Mouse (Mus musculus) midbrain, embryonic 11.5 days (tissue): ENCODE measurements around the gene Bok. TPM values are rescaled to one million over a fixed set of nuclear protein-coding genes. Genes with fewer than 3 reads are reported as not detected.

Experiments
- ATAC-seq: fragments of 200-750 bp; cut with Nextera tagmentation; 2 replicates; pipeline ENCODE4 v1.8.0; 2017; ENCODE audit warnings: moderate TSS enrichment, moderate library complexity; ENCODE audit not compliant: low FRiP score
- DNase-seq: peaks from one replicate; pipeline ENCODE4 v3.0.0; 2015; ENCODE audit warnings: low spot score; ENCODE audit errors: missing footprints
- H3K27ac ChIP-seq: fragments of 300-500 bp; sonication (generic); 2 replicates; pipeline ENCODE4 v1.5.1; 2014; ENCODE audit warnings: low read depth, low read length
- H3K27me3 ChIP-seq: fragments of 300-500 bp; sonication (generic); 2 replicates; pipeline ENCODE4 v1.6.1; 2014; ENCODE audit warnings: mild to moderate bottlenecking, low read length, moderate library complexity, mixed read lengths; ENCODE audit not compliant: control insufficient read depth, insufficient read depth
- H3K36me3 ChIP-seq: fragments of 300-500 bp; sonication (generic); 2 replicates; pipeline ENCODE4 v1.6.1; 2014; ENCODE audit warnings: mild to moderate bottlenecking, low read length, moderate library complexity, mixed read lengths; ENCODE audit not compliant: control insufficient read depth, insufficient read depth
- H3K4me1 ChIP-seq: fragments of 300-500 bp; sonication (generic); 2 replicates; pipeline ENCODE4 v1.6.1; 2014; ENCODE audit warnings: low read length; ENCODE audit not compliant: control insufficient read depth, insufficient read depth
- H3K4me2 ChIP-seq: fragments of 300-500 bp; sonication (generic); 2 replicates; pipeline ENCODE4 v1.6.1; 2014; ENCODE audit warnings: mild to moderate bottlenecking, moderate library complexity
- H3K4me3 ChIP-seq: fragments of 300-500 bp; sonication (generic); 2 replicates; pipeline ENCODE4 v1.5.1; 2014; ENCODE audit warnings: low read depth, low read length
- H3K9ac ChIP-seq: fragments of 300-500 bp; sonication (generic); 2 replicates; pipeline ENCODE4 v1.6.1; 2014; ENCODE audit warnings: low read length
- H3K9me3 ChIP-seq: fragments of 300-500 bp; sonication (generic); 2 replicates; pipeline ENCODE4 v1.6.1; 2016; ENCODE audit warnings: low read length; ENCODE audit not compliant: control insufficient read depth
- WGBS: fragments of 180-500 bp; shearing (Covaris S2); extraction: QIAGEN DNeasy Blood & Tissue Kit; methylation state at CpG from one replicate; pipeline ENCODE4 v1.1.7; 2014; 5-methylcytosine and 5-hydroxymethylcytosine counted together
- polyA plus RNA-seq: library from polyadenylated mRNA; unstranded; fragments of >200 nt; fragmentation: Nextera tagmentation; extraction: Ambion mirVana; gene quantifications from 2 replicates; pipeline ENCODE4 v1.2.1, GENCODE M21; 2014

The Bok gene
- polyA plus RNA-seq, 1 experiment from 2014 or later: 31.3 TPM

DNA sequence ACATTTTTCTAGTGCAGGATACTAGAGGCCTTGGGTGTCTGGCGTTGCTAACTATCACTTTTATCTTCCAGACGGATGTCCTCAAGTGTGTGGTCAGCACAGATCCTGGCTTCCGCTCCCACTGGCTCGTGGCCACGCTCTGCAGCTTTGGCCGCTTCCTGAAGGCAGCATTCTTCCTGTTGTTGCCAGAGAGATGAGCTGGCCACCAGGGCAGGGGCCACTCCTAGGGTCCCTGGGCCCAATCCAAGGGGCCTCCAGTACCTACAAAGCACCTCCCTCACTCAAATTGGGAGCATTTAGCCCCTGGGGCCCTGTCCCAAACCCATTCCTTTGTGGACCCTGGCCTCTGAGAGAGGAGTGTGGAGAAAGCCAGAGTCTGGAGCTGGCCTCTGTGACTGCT lies 9.5 kb downstream of the Bok start:
- 87% methylated on average over 6 of the region's 6 CpGs for WGBS
- Histone ChIP-seq H3K36me3 (no peaks in the 10 kb centered on the region), H3K27ac (no peak overlapping the region), H3K4me2 (no peak overlapping the region), H3K4me3 (no peak overlapping the region), H3K4me1 (no peaks in the 10 kb centered on the region), H3K9me3 (no peaks in the 10 kb centered on the region), H3K27me3 (no peaks in the 10 kb centered on the region), H3K9ac (no peak overlapping the region)
- no peak for ATAC-seq
- DNase-seq: no peak

- Histone ChIP-seq H3K9me3 (no peaks in the 10 kb centered on the region), H3K27me3 (no peaks in the 10 kb centered on the region), H3K9ac (no peak overlapping the region), H3K4me3 (no peak overlapping the region), H3K36me3 (no peaks in the 10 kb centered on the region), H3K4me1 (no peaks in the 10 kb centered on the region), H3K4me2 (no peak overlapping the region), H3K27ac (no peak overlapping the region)
- DNase-seq (peak; percentile 60), ATAC-seq (no peak)
- WGBS: 66% methylated on average over 3 of the region's 3 CpGs
Measured at GRCm38 (mm10) chr1:93697317-93697716, 11.9 kb downstream of the Bok start.

GRCm38 (mm10) chr1:93699159-93699558 lies 13.7 kb downstream of the Bok start:
- no peaks in the 10 kb centered on the region for H3K27me3 ChIP-seq
- H3K27ac ChIP-seq: no peak overlapping the region
- no peaks in the 10 kb centered on the region for H3K36me3 ChIP-seq
- no peaks in the 10 kb centered on the region for H3K9me3 ChIP-seq
- H3K9ac ChIP-seq: no peak overlapping the region
- no peak overlapping the region for H3K4me2 ChIP-seq
- ATAC-seq: no peak
- no peak overlapping the region for H3K4me3 ChIP-seq
- peak; percentile 49 for DNase-seq
- H3K4me1 ChIP-seq: no peaks in the 10 kb centered on the region
- WGBS: 88% methylated on average over 4 of the region's 4 CpGs

DNA sequence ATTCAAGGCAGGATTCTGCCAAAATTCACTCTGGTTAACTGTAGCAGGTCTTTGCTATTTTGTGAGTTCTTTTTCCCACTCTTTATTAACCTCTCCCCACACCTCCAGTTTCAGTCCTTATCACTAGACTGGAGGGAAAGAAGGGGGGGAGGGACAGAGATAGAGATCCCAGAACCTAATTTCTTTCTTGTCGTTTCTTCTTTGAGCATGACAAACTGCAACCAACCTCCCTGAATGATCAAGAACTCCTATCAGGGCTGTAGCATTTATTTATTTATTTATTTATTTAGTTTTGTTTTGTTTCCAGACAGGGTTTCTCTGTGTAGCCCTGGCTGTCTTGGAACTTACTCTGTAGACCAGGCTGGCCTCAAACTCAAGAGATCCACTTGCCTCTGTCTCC lies 16.6 kb downstream of the Bok start:
- no peaks in the 10 kb centered on the region for H3K27me3 ChIP-seq
- DNase-seq: peak; percentile 72
- WGBS: 97% methylated on average over 1 of the region's 1 CpGs
- H3K9me3 ChIP-seq: no peaks in the 10 kb centered on the region
- H3K27ac ChIP-seq: no peak overlapping the region
- H3K36me3 ChIP-seq: no peaks in the 10 kb centered on the region
- no peak for ATAC-seq
- no peak overlapping the region for H3K4me2 ChIP-seq
- no peaks in the 10 kb centered on the region for H3K4me1 ChIP-seq
- H3K4me3 ChIP-seq: no peak overlapping the region
- H3K9ac ChIP-seq: no peak overlapping the region

DNA sequence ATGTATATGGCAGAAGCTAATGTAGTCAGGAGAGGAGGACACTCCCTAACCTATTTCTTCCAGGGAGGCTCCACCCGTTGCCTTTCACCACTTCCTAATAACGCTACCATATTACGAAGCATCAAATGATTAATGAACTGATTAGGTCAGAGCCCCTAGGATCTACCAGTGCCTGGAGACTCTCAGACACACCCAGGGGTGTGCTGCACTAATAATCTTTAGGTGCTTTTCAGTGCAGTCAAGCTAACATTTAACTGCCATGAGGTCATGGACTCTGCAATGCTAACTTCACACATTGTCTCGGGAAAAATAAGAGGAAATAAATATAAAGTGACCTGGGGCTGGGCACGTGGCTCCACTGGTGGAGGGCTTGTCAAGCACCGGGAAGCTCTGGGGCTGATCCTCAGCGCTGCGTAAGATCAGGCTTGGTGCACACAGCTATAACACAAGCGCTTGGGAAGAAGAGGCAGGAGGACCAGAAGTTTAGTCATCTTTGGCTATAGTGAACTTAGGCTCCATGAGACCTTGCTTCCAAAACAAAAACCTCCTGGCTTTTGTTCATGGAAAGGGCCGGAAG lies 18.1 kb downstream of the Bok start:
- no peaks in the 10 kb centered on the region for H3K9me3 ChIP-seq
- WGBS: 94% methylated on average over 10 of the region's 10 CpGs
- H3K27ac ChIP-seq: no peak overlapping the region
- no peak overlapping the region for H3K4me2 ChIP-seq
- no peaks in the 10 kb centered on the region for H3K36me3 ChIP-seq
- no peaks in the 10 kb centered on the region for H3K27me3 ChIP-seq
- peak; percentile 37 for DNase-seq
- H3K4me3 ChIP-seq: no peak overlapping the region
- no peak overlapping the region for H3K9ac ChIP-seq
- no peak for ATAC-seq
- H3K4me1 ChIP-seq: no peaks in the 10 kb centered on the region

- Histone ChIP-seq H3K9ac (no peak overlapping the region), H3K27ac (no peak overlapping the region), H3K9me3 (no peaks in the 10 kb centered on the region), H3K4me1 (no peaks in the 10 kb centered on the region), H3K27me3 (no peaks in the 10 kb centered on the region), H3K36me3 (no peaks in the 10 kb centered on the region), H3K4me2 (no peak overlapping the region), H3K4me3 (no peak overlapping the region)
- no peak for ATAC-seq
- DNase-seq: no peak
- WGBS: 88% methylated on average over 9 of the region's 9 CpGs
Measured at GRCm38 (mm10) chr1:93704341-93704740, 18.9 kb downstream of the Bok start.

GRCm38 (mm10) chr1:93705389-93705788 lies 19.9 kb downstream of the Bok start:
- H3K9me3 ChIP-seq: no peaks in the 10 kb centered on the region
- no peaks in the 10 kb centered on the region for H3K4me1 ChIP-seq
- no peak overlapping the region for H3K4me2 ChIP-seq
- WGBS: 69% methylated on average over 3 of the region's 3 CpGs
- no peaks in the 10 kb centered on the region for H3K27me3 ChIP-seq
- H3K36me3 ChIP-seq: no peaks in the 10 kb centered on the region
- no peak overlapping the region for H3K4me3 ChIP-seq
- DNase-seq: no peak
- no peak for ATAC-seq
- H3K9ac ChIP-seq: no peak overlapping the region
- H3K27ac ChIP-seq: no peak overlapping the region

- no peaks in the 10 kb centered on the region for H3K36me3 ChIP-seq
- 80% methylated on average over 2 of the region's 2 CpGs for WGBS
- DNase-seq: no peak
Measured at GRCm38 (mm10) chr1:93716166-93716565, 30.7 kb downstream of the Bok start.

DNA sequence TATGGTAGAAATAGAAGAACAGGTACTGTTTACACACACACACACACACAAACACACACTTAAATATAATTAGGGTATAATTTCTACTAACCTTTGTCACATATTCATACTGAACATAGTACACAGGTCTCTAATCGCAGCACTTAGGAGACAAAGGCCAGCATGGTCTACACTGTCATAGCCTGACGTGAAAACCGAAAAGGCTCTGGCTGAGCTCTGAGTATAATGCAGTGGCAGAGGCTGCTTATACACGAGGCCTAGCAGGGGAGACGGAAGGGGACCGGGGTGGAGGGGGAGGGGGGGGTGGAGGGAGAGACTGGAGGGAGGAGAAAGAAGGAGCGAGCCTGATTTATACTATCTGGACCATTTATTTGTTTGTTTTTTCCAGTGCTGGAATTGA lies 36.1 kb downstream of the Bok start:
- Histone ChIP-seq H3K4me3 (no peak overlapping the region), H3K9me3 (no peaks in the 10 kb centered on the region), H3K27ac (no peak overlapping the region), H3K36me3 (no peaks in the 10 kb centered on the region; the same call in 1 of the 2 replicates), H3K27me3 (no peaks in the 10 kb centered on the region), H3K4me2 (no peak overlapping the region), H3K9ac (no peak overlapping the region), H3K4me1 (no peaks in the 10 kb centered on the region)
- ATAC-seq (no peak), DNase-seq (no peak)
- WGBS: 62% methylated on average over 7 of the region's 7 CpGs

More at GRCm38 (mm10) chr1:93716166-93716565, 30.7 kb downstream of the Bok start:
- Histone ChIP-seq H3K27me3 (no peaks in the 10 kb centered on the region), H3K4me3 (no peak overlapping the region), H3K27ac (no peak overlapping the region), H3K4me1 (no peaks in the 10 kb centered on the region), H3K4me2 (no peak overlapping the region), H3K9ac (no peak overlapping the region), H3K9me3 (no peaks in the 10 kb centered on the region)
- no peak for ATAC-seq
